Mouse (Mus musculus) stomach, embryonic 15.5 days (tissue): Measurements from ENCODE around the gene Ubr3. TPM values are rescaled to one million over a fixed set of nuclear protein-coding genes. Genes with fewer than 3 reads are reported as not detected.
"Not testable (repeated sequence)": the region's sequence is repeated elsewhere in the genome, so short reads cannot be mapped to it uniquely, and the experiment has no call there.

Experiments used
- ATAC-seq: fragments of 200-750 bp; cut with Nextera tagmentation; 2 replicates; pipeline ENCODE4 v1.8.0; 2017; ENCODE audit warnings: low read depth, moderate number of reproducible peaks, moderate TSS enrichment; ENCODE audit not compliant: insufficient read depth, low FRiP score
- H3K27ac ChIP-seq: fragments of 300-500 bp; sonication (generic); 2 replicates; pipeline ENCODE4 v1.5.1; 2015; ENCODE audit warnings: mild to moderate bottlenecking, inconsistent platforms
- H3K27me3 ChIP-seq: fragments of 300-500 bp; sonication (generic); replicated peaks from 2 replicates; pipeline ENCODE4 v1.6.1; 2015; ENCODE audit warnings: inconsistent platforms
- H3K36me3 ChIP-seq: fragments of 300-500 bp; sonication (generic); 2 replicates; pipeline ENCODE4 v1.6.1; 2015; ENCODE audit warnings: inconsistent platforms
- H3K4me1 ChIP-seq: fragments of 300-500 bp; sonication (generic); 2 replicates; pipeline ENCODE4 v1.6.1; 2015; ENCODE audit warnings: inconsistent platforms
- H3K4me2 ChIP-seq: fragments of 300-500 bp; sonication (generic); 2 replicates; pipeline ENCODE4 v1.6.1; 2015; ENCODE audit warnings: mild to moderate bottlenecking, inconsistent platforms
- H3K4me3 ChIP-seq: fragments of 300-500 bp; sonication (generic); replicated peaks from 2 replicates; pipeline ENCODE4 v1.5.1; 2015; ENCODE audit warnings: inconsistent platforms
- H3K9ac ChIP-seq: fragments of 300-500 bp; sonication (generic); 2 replicates; pipeline ENCODE4 v1.6.1; 2015; ENCODE audit warnings: inconsistent platforms
- H3K9me3 ChIP-seq: fragments of 300-500 bp; sonication (generic); 2 replicates; pipeline ENCODE4 v1.6.1; 2016; ENCODE audit warnings: inconsistent platforms
- WGBS: fragments of 180-500 bp; shearing (Covaris S2); methylation state at CpG from one replicate; pipeline ENCODE4 v1.1.7; 2015; 5-methylcytosine and 5-hydroxymethylcytosine counted together
- polyA plus RNA-seq: library from polyadenylated mRNA; unstranded; fragments of >200 nt; fragmentation: Nextera tagmentation; extraction: Ambion mirVana; gene quantifications from 2 replicates; pipeline ENCODE4 v1.2.1, GENCODE M21; 2015

The Ubr3 gene
- polyA plus RNA-seq, 1 experiment from 2014 or later = 13.3 TPM

- H3K27me3 ChIP-seq, H3K27ac ChIP-seq, ATAC-seq, H3K4me2 ChIP-seq, H3K9me3 ChIP-seq, H3K4me3 ChIP-seq, H3K9ac ChIP-seq, H3K4me1 ChIP-seq: not testable (repeated sequence)
- H3K36me3 ChIP-seq = peaks cover 20% of the 10 kb centered on the region
- WGBS = 85% methylated on average over 3 of the region's 3 CpGs
Measured at GRCm38 (mm10) chr2:69994082-69994736, 97.2 kb downstream of the Ubr3 start.

DNA sequence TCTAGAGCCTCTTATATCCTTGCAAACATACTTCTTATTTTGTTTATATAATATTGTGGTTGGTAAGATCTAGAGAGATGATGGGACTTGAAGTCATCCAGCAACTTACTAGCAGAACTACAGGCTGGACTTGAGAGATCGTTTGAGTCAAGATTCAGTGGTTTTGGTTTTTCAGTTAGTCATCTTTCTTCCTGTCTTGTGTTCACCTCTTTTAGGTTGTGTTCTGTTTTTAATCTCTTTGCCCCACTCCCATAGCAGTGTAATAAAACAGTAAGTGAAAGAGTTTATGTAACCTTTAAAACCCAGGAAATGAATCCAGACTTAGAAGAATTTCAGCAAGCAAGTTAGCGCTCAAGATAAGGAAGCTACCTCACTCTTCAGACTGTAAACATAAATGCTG, 97.7 kb downstream of the Ubr3 start:
- no peak for ATAC-seq

GRCm38 (mm10) chr2:69999097-69999770, 102.2 kb downstream of the Ubr3 start:
- H3K4me2 ChIP-seq = no peak overlapping the region
- no peak; the same call in 1 of the 2 replicates for ATAC-seq

More for the DNA sequence above, 97.7 kb downstream of the Ubr3 start:
- H3K27ac ChIP-seq = no peak overlapping the region
- no peak overlapping the region for H3K4me3 ChIP-seq
- H3K4me1 ChIP-seq = no peaks in the 10 kb centered on the region
- no peak overlapping the region for H3K4me2 ChIP-seq
- WGBS = 67% methylated on average over 2 of the region's 2 CpGs
- no peaks in the 10 kb centered on the region for H3K27me3 ChIP-seq
- peaks cover 15% of the 10 kb centered on the region for H3K36me3 ChIP-seq
- H3K9me3 ChIP-seq = no peaks in the 10 kb centered on the region
- H3K9ac ChIP-seq = no peak overlapping the region

GRCm38 (mm10) chr2:70000316-70000715, 103.3 kb downstream of the Ubr3 start:
- Histone ChIP-seq H3K9me3 (no peaks in the 10 kb centered on the region), H3K36me3 (0 out of 2 replicates have a peak, but pooled peaks cover 5% of the 10 kb centered on the region), H3K9ac (no peak overlapping the region), H3K27ac (no peak overlapping the region), H3K4me3 (no peak overlapping the region), H3K4me1 (no peaks in the 10 kb centered on the region), H3K4me2 (no peak overlapping the region), H3K27me3 (no peaks in the 10 kb centered on the region)
- no peak for ATAC-seq
- WGBS = 88% methylated on average over 6 of the region's 6 CpGs

More at GRCm38 (mm10) chr2:69999097-69999770, 102.2 kb downstream of the Ubr3 start:
- no peak overlapping the region for H3K4me3 ChIP-seq
- 0 out of 2 replicates have a peak, but pooled peaks cover 5% of the 10 kb centered on the region for H3K36me3 ChIP-seq
- H3K9me3 ChIP-seq = no peaks in the 10 kb centered on the region
- no peak overlapping the region for H3K27ac ChIP-seq
- no peaks in the 10 kb centered on the region for H3K4me1 ChIP-seq
- H3K9ac ChIP-seq = no peak overlapping the region
- WGBS = 89% methylated on average over 7 of the region's 7 CpGs
- H3K27me3 ChIP-seq = no peaks in the 10 kb centered on the region

GRCm38 (mm10) chr2:70006492-70006891, 109.4 kb downstream of the Ubr3 start:
- H3K9ac ChIP-seq = no peak overlapping the region
- no peak for ATAC-seq

GRCm38 (mm10) chr2:70012941-70013340, 115.9 kb downstream of the Ubr3 start:
- H3K27me3 ChIP-seq = no peaks in the 10 kb centered on the region
- H3K36me3 ChIP-seq = peaks cover 17% of the 10 kb centered on the region
- no peak overlapping the region for H3K4me2 ChIP-seq
- no peak overlapping the region for H3K4me3 ChIP-seq
- WGBS = 93% methylated on average over 8 of the region's 8 CpGs
- no peak overlapping the region for H3K9ac ChIP-seq
- H3K9me3 ChIP-seq = no peaks in the 10 kb centered on the region
- no peak overlapping the region for H3K27ac ChIP-seq
- H3K4me1 ChIP-seq = no peaks in the 10 kb centered on the region
- no peak for ATAC-seq

More at GRCm38 (mm10) chr2:70006492-70006891, 109.4 kb downstream of the Ubr3 start:
- Histone ChIP-seq H3K4me1 (no peaks in the 10 kb centered on the region), H3K9me3 (no peaks in the 10 kb centered on the region), H3K4me3 (no peak overlapping the region), H3K27ac (no peak overlapping the region), H3K36me3 (peaks cover 9% of the 10 kb centered on the region), H3K4me2 (no peak overlapping the region), H3K27me3 (no peaks in the 10 kb centered on the region)
- WGBS = 91% methylated on average over 2 of the region's 2 CpGs

- Histone ChIP-seq H3K9me3 (no peaks in the 10 kb centered on the region), H3K4me2 (no peak overlapping the region), H3K27me3 (no peaks in the 10 kb centered on the region), H3K4me1 (no peaks in the 10 kb centered on the region), H3K27ac (no peak overlapping the region; the same call in 1 of the 2 replicates), H3K9ac (no peak overlapping the region), H3K4me3 (no peak overlapping the region), H3K36me3 (peaks cover 10% of the 10 kb centered on the region)
- WGBS = 56% methylated on average over 6 of the region's 6 CpGs
- no peak for ATAC-seq
Measured at GRCm38 (mm10) chr2:70018236-70018635, 121.2 kb downstream of the Ubr3 start.

DNA sequence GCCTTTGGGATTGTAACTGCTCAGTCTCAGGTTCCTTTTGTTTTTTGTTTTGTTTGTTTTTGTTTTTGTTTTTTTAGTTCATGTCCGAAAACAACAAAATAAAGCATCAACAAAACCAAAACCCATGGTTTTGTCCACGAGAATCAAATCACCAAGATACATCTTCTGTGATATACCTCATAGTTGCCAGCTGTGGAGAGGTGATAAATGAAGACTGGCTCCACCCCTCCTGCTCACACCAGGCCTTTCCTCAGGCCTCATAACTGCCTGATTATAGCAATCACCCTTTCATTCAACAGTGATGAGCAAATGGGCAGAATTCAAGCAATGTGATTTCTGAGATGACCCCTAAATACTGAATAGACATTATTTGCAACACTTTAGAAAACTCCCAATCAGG, 127.4 kb downstream of the Ubr3 start:
- ATAC-seq = peak; percentile 58; the same call in 1 of the 2 replicates
- H3K4me2 ChIP-seq = no peak overlapping the region
- no peaks in the 10 kb centered on the region for H3K4me1 ChIP-seq
- H3K9me3 ChIP-seq = no peaks in the 10 kb centered on the region
- H3K27ac ChIP-seq = no peak overlapping the region
- H3K4me3 ChIP-seq = no peak overlapping the region
- H3K27me3 ChIP-seq = no peaks in the 10 kb centered on the region
- H3K9ac ChIP-seq = no peak overlapping the region
- H3K36me3 ChIP-seq = peaks cover 5% of the 10 kb centered on the region; the same call in 1 of the 2 replicates
- 84% methylated on average over 2 of the region's 2 CpGs for WGBS

GRCm38 (mm10) chr2:70025711-70026110, 128.7 kb downstream of the Ubr3 start:
- Histone ChIP-seq H3K4me2 (no peak overlapping the region), H3K27me3 (no peaks in the 10 kb centered on the region), H3K27ac (no peak overlapping the region), H3K36me3 (peaks cover 5% of the 10 kb centered on the region; the same call in 1 of the 2 replicates), H3K4me1 (no peaks in the 10 kb centered on the region), H3K4me3 (no peak overlapping the region), H3K9me3 (no peaks in the 10 kb centered on the region), H3K9ac (no peak overlapping the region)
- WGBS = 92% methylated on average over 5 of the region's 5 CpGs
- ATAC-seq = no peak

- no peaks in the 10 kb centered on the region for H3K36me3 ChIP-seq
- no peak overlapping the region for H3K4me3 ChIP-seq
- 80% methylated on average over 2 of the region's 2 CpGs for WGBS
- no peaks in the 10 kb centered on the region for H3K9me3 ChIP-seq
- no peaks in the 10 kb centered on the region for H3K4me1 ChIP-seq
- no peak overlapping the region for H3K27ac ChIP-seq
- no peak overlapping the region for H3K4me2 ChIP-seq
- no peaks in the 10 kb centered on the region for H3K27me3 ChIP-seq
- ATAC-seq = no peak
- H3K9ac ChIP-seq = no peak overlapping the region
Measured at GRCm38 (mm10) chr2:70031472-70031871, 134.4 kb downstream of the Ubr3 start.

DNA sequence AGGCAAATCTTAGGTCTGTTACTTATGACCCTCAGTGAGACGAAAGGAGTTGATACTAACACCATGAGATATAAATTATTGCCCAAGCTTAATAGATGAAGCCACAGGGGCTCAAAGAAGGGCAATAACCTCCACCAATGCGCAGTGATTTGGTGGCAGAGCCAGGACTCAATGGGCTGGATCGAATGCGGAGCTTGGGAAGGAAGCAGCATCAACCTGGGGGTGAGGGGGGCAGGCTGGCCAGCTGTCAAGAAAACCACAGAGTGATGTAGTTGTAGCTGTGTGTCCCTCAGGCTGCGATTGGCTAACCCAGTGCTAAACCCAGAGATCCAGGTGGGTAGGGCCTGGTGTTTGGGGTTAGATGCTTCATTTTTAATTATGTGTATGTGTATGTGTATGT, 137.8 kb downstream of the Ubr3 start:
- Histone ChIP-seq H3K36me3 (no peaks in the 10 kb centered on the region), H3K27me3 (no peaks in the 10 kb centered on the region), H3K9ac (no peak overlapping the region), H3K4me2 (no peak overlapping the region), H3K4me3 (no peak overlapping the region), H3K4me1 (no peaks in the 10 kb centered on the region), H3K27ac (no peak overlapping the region), H3K9me3 (no peaks in the 10 kb centered on the region)
- ATAC-seq = no peak
- 84% methylated on average over 5 of the region's 5 CpGs for WGBS

- Histone ChIP-seq H3K4me1 (no peaks in the 10 kb centered on the region), H3K4me3 (no peak overlapping the region), H3K9ac (no peak overlapping the region), H3K9me3 (no peaks in the 10 kb centered on the region), H3K36me3 (no peaks in the 10 kb centered on the region), H3K4me2 (no peak overlapping the region), H3K27ac (no peak overlapping the region), H3K27me3 (no peaks in the 10 kb centered on the region)
- peak; percentile 60 for ATAC-seq
- whole genome bisulfite sequencing = 69% methylated on average over 1 of the region's 1 CpGs
Measured at GRCm38 (mm10) chr2:70035358-70035757, 138.3 kb downstream of the Ubr3 start.
